Mouse (Mus musculus) liver, postnatal 0 days (tissue): ENCODE results near the gene Mllt6.

Experiments used
- CTCF ChIP-seq: sonication (generic); IDR thresholded peaks from 2 replicates; pipeline ENCODE4 v1.5.1; 2016; ENCODE audit warnings: antibody characterized with exemption, low read depth
- EP300 ChIP-seq: IDR thresholded peaks from 2 replicates; pipeline ENCODE4 v1.6.1; 2016; ENCODE audit warnings: antibody characterized with exemption, low read depth, mild to moderate bottlenecking

GRCm38 (mm10) chr11:97697199-97697890, 34.1 kb downstream of the Mllt6 start:
- TF ChIP-seq CTCF (no peak), EP300 (no peak)
